Mouse (Mus musculus): ENCODE results near the gene Cox8c.

- TF ChIP-seq CTCF (IDR thresholded peaks at IDR 0.05; ENCODE audit: insufficient read depth, low read length) (no peak), POLR2A (IDR thresholded peaks at IDR 0.05; ENCODE audit: borderline replicate concordance, extremely low read depth, low read depth, low read length) (no peak)
Observed at GRCm38 (mm10) chr12:102916073-102916472, 17.0 kb downstream of the Cox8c start.

Measured in lung, adult 2 months (tissue).